Mouse (Mus musculus) cerebellum, postnatal 4 days (tissue): ENCODE measurements at regions not wholly inside any gene's neighbourhood (a gene's known extent, or its start where the extent isn't known, plus 50 kb on each side); places are given as distances from the start of the nearest gene placed in this dataset.

Source experiments
- DNase-seq, 2 experiments: peaks; one replicate each; pipeline ENCODE4 v3.0.0; 2022; ENCODE audit warnings: low spot score in 2 of 2, mixed read lengths in 1 of 2

DNA sequence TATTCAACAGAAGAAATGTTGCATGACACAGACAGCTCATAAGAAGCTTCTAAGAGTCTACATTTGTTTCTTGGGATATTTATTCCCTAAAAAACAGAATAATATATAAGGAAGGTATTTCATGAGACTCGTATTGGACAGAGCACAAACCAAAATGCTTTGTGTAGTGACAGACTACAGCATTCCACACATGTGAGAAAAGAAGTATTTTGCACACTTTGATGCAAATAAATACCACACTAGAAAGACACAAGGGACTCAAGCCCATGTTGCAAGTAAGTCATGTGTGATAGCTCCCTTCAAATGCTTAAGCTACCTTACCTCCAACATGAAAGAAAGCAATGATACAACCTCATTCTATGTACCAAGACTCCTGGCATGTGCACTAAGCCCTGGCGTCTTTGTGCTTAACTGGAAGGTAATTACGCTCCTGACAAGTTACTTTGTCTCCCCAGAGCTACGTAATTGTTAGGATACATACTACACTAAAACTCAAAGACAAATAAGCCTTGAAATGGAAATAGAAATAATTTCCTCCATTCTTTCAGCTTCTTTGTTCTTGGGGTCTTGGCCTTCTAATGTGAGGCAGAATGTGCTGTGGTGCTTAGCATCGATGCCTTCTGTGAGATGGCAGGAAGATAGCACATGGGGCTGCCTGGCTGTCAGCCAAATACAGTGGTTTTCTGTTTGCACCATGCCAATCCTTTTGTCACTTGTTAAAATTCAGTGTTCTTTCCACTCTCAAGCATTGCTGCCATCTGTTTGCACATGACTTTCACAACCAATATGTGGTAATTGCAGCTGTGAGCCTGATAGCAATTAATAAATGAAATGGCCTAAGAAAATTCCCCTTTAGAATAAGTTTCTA lies 1214.4 kb upstream of the Igfbp7 start:
- DNase-seq: peak; percentile 29 to 73

DNA sequence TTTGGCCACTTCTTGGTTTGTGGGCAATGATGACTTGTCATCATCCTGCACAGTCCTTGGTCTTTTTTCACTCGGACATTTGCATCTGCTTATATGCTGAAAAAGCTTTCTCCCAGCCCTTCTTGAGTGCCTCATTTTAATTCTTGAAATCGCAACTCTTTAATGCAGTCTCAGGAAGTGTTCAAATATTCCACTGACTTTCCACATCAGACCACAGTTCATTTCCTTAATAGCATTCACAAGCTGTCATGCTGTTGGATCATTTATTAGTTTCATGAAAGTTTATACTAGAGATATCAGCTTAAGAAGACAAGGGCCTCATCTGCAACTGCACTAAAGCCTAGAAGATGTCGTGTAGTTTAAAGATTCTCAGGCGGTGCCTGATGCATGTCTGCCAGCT lies 1200.5 kb upstream of the Igfbp7 start:
- no peak for DNase-seq

DNA sequence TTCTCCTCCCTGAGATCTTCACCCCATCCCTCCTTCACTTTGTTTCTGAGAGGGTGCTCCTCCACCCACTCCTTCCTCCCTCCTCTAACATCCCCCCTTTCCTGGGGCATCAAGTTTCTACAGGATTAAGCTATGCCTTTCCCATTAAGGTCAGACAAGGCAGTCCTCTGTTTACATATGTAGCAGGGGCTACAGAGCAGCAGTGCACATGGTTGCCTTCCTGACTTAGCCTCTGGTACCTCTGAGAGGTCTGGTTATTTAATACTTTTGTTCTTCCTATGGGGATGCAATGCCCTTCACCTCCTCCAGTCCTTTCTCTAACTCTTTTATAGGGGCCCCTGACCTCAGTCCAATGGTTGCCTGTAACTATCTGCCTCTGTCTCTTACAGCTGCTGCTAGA lies 1194.8 kb upstream of the Igfbp7 start:
- no peak for DNase-seq

DNA sequence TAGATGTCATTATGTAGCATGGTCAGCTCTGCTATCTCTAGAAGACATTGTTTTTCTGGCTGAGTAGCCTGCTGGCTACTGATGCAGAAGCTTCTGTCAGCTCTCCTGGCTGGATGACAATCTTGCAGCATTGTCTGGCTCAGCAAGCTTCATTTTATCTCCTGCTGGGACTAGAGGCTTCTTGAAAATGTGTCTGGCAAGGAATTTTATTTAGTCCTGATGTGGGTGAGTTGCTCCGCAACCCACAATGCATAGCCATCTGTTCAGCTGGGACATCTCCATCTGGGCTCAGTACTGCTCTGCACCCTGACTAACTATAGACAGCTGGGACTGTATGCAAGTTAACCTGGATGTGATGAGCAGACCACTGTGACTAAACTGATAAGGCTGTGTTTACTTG lies 1177.0 kb upstream of the Igfbp7 start:
- peak in 1 of 2 experiments; percentile 45 for DNase-seq

DNA sequence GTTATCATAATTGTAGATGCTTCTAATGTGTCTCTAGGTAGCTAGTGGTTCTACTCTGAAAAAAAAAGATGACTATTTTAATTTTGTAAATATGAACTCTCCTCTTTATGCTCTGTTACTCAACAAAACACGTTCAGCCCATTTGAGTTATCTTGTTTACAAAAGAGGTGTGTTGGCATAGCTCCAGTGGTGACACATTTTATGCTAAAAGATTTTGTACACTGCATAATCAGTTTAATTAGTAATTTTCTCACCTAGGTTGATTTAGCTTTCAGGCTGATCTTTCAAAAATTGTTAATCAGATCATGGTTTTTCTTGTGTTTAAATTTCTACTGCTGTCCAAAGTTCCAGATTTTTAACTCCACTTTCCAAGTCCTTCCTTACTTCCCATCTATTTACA lies 1149.1 kb upstream of the Igfbp7 start:
- DNase-seq: no peak

DNA sequence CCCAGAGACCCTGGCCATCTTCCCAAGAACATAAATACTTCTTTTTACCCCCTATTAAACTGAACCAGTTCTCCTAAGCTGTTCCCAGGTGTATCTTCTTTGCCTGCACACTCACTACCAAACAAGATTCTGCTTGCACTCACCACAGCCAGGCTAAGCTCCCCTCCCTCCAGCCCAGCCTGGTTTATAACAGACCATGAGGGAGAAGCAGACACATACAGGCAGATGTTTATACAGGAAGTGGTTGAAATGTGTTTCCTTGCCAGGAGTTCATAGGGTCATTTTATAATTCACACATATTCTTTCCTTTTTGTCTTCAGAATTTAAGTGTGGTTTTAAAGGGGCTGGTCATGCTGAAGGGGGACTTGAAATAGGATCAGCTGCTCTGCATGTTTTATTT lies 1127.5 kb upstream of the Igfbp7 start:
- DNase-seq: no peak
